Mouse (Mus musculus): ENCODE results near the gene Ttc7.
A peak's percentile ranks its signal among the peaks of the same experiment; 100 is the strongest.

Ttc7 gene

DNA sequence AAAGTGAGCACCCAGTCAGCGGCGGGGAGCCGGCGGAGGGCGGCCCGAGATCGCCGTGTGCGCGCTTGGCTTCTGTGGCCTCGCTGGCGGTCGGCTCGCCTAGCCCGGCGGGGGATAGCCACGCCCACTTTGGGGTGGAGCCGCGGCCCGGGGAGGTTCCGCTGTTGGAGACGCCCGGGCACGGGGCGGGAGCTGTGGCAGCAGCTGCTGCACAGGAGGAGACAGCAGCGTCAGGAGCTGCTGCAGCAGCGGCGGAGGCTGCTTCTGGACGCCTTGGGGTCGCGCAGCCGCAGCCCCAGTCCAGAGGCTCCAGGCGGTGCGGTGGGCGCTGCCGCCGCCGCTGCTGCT, at the start of gene Ttc7:
TSS of gene Ttc7 (plus strand) at position 181 of the 348 bp plus-strand sequence.
- peak; percentile 94 for DNase-seq (ENCODE audit: low read depth, low spot score)

DNA sequence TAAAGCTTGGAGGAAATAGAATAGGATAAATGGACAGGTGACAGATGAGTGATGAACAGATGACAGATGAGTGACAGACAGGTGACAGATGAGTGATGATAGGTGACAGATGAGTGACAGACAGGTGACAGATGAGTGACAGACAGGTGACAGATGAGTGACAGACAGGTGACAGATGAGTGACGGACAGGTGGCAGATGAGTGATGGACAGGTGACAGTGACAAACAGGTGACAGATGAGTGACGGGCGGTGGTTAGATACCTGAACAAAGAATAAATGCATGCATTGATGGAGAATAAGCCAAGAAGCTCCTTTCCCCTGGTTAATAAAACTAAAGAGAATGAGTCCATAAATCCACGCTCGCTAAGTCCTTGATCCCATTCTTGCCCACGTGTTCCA, 47.7 kb upstream of the Ttc7 start:
- DNase-seq (ENCODE audit: low read depth, low spot score) = no peak

DNA sequence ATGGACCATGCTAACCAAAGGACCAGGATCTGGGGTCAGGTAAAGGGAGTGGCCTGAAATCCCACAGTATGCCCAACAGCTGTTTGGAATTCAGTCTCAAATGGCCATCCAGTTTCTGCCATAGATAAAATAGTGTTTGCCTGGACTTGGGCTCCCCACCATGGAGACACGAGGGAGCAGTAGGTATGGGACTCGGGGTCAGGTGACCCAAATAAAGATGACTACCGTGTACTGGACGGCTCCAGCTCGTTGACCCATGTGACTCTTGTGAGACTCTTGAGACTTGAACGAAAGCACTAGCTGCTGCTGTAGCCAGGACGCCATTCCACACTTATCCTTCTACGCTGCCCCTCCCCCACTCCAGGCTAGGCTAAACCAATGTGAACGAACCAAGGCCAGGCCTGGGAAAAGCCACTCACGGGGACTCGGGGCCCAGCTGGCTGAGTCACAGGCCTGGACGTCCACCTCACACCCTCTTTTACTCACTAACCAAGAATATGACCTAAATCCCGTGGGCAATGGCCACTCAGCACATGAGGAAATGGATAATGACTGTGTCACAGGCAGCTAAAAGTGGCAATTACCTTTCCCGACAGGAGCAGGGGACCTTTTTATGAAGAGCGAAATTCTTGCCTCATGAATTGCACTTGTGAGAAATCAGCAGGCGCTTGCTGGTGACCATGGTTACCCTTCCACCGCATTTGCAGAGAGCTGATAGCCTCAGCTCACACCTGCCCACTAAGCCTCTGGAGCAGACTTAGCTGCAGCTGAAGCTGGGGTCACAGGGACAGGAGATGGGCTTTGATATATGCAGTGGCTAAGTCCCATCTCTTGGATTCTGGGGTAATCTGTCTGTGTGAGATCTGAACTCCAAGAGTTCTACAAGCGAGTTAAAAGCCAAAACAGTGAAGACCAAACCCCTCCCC, 45.7 kb upstream of the Ttc7 start:
- no peak for DNase-seq (ENCODE audit: low read depth, low spot score)

DNA sequence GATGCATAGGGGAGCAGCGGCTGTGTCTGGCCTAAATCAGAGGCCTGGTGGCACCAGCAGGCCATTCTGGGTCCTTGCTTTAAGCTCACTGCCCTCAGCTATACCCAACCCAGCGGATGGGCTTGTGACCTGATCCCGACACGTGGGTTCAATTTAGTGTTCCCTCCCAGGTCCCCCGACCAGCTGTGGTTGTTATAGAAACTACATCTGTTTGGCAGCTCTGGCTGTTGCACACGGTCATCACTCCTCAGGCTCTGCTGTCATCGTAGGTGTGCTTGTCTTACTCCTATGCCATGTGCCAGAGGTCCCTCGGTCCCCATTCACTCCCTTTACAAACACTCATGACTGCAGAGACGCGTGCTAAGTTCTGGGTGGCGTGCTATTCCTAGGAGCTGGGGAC, 44.9 kb upstream of the Ttc7 start:
- DNase-seq (ENCODE audit: low read depth, low spot score) = no peak

DNA sequence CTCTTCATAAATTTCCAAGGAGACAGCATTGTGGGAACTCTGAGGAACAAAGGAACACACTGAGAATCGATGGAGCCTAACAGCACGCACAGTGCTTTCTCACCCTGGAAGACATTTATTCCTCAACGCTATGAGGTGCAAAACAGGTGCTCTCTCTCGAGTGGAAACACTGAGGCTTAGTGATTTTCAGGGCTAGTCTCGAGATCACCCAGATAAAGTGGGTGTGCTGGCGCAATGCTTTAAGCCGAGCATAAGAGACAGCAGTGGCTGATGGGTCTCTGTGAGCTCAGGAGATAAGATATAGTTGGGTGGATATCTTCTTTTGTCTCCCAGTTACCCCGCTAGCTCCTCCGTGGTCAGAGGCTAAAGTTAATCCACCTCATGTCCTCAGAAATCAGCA, 36.6 kb upstream of the Ttc7 start:
- no peak for DNase-seq (ENCODE audit: low read depth, low spot score)

DNA sequence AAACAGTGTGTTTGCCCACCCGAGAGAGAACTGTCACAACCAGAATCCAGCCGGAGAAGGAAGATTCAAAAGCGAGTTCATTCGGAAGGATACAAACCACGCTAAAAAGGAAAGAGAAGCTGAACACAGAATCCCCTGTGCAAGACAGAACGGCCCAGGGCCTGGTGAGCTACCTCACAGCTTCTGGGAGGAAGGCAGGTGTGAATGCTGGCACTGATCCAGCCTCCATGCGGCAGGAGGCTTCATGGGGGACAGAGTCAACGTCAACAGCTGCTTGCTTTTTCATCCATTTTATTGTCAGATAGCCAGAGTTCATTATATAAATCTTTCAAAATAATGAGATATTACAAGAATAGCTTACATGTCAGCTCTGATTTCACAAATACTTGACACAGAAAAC, 28.3 kb upstream of the Ttc7 start:
- DNase-seq (ENCODE audit: low read depth, low spot score) = no peak

DNA sequence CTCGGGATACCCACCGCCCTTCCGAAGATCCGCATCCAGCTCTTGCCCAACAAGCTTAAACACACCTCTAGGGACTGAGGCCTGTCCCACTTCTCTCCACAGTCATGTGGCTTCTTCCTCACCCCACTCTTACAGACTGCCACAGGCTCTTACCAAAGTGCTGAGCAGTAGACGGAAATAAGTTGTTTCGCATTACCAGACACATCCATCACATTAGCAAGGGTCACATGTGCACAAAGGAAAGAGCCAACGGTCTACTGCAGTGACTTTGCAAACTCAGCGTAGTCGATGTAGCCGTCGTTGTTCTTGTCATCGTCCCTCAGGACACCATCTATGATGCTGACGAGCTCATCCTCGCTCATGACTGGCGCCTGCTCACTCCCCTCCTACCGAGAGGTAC, 27.0 kb upstream of the Ttc7 start:
- no peak for DNase-seq (ENCODE audit: low read depth, low spot score)

DNA sequence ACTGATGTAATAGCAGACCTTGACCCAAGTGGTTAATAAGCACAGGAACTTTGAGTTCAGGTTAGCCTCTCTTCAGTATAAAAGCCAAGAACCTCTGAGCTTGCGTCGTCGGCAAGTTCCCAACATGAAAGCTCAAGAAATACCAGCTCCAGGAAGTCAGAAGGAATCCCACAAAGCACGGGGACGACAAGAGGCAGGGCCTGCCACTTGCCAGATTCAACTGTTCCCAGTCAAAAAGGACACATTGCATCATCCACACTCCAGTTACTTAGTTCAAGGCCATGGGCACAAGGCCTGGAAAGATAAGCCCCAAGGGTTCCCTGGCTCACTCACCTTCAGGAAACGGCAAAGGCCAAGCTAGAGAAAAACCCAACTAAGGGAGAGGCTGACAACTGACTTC, 19.3 kb upstream of the Ttc7 start:
- DNase-seq (ENCODE audit: low read depth, low spot score) = no peak

DNA sequence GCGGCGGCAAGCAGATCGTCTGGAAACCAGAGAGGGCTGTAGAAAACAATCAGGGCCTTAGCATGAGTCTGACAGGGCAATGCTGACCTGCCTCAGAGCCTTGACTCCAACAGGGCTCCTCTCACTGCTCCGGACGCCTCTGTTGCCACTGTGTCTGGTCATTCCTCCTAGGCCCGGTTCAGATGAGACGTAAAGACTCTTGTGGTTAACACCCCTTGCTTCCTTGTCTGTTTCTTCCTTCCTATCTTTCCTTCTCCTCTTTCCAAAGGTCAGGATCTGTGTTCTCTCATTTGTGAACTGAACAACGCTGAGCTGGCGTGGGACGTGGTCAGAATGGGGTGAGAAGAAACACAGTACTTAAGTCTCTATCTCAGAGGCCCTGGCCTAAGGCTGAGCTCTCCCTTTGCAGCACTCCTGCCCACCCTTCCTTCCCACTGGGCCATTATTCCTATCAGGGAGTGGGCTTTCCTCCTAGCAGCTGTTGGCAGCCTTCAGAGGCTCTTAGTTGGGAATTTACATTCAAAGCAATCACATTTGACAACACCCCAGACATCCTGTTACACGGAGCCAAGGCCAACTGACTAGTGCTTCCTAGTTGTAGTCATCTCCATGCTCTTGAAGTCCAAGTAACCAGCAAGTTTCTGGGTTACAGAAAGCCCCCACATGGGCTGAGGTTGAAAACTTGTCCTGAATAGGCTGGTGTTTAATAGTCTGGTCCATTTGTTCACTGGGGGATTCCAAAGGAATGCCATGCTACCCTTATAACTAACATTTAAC, 18.4 kb upstream of the Ttc7 start:
- DNase-seq (ENCODE audit: low read depth, low spot score) = no peak

DNA sequence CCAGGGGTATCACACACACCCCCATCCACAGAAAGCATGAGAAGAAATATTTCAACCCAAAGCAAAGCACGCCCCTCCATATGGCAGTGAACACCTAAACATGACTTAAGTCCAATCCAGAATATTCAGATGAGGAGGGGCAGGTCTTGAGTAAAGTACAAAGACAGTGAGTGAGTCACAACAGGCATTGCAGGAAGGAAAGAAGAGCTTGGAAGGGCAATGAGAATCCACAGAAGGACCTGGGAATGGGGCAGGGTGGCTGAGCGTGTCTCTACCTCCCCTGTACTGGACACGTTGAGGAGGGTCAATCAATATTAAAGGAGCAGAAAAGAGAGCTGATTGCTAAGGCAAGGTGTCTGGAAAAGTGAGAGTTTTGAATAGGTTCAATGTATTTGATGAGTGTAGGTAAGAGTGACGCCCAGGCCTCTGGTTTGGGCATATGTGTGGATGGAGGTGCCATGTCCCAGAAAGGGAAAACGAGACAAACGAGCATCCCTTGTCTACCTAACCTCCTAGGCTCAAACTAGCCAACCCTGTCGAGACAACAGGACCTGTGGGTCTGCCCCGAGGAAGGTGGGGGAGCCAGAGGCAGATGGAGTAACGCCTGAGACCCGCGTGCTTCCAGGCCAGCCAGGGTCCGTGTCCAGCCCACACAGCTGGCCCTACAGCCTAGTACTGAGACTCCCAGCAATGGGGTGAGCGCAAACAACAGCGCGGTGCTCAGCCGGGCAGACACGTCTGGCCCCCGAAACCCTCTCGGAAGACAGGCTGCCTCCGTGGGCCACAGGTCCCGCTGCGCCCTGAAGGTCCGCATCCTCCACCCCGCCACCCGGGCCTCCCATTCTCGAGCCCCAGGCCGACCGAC, 17.5 kb upstream of the Ttc7 start:
- no peak for DNase-seq (ENCODE audit: low read depth, low spot score)

DNA sequence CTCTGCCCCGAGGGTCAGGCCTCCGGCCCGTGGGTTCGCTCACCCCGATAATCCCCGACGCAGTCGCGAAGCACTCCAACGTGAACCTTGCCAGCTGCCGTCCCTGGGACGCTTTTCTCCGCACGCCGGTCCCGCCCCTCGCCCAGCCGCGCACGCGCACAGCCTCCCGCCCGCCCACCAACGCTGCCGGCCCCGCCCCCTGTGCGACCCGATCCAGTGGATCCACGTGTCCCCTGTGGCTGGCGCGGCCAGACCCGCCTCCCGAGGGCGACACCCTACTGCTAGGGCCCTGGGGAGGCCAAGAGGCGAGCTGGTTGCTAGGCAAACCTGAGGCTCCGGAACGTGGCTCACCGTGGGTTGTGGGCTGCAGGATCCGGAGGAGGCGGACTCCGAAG, 16.9 kb upstream of the Ttc7 start, which contains the start of gene Mcfd2:
TSS of gene Mcfd2 (minus strand) at position 144 of the 395 bp plus-strand sequence.
- DNase-seq (ENCODE audit: low read depth, low spot score) = peak; percentile 78

DNA sequence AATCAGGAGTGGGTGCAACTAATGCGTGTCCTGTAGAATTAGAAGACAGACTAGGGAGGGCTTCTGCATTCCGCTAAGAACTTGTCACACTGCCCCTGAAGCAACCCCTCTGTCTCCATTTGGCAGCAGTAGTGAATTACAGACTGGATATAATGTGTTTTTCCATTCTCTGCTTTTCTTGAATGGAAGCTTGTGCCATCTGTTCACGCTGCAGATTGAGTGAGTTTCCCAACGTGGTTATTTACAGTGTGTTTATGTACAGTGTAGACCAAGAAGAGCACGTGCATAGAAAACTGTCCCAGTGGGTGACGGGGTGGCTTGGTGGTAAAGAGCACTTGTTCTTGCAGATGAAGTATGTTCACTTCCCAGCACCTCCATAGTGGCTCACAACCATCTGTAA, 13.2 kb upstream of the Ttc7 start:
- no peak for DNase-seq (ENCODE audit: low read depth, low spot score)

DNA sequence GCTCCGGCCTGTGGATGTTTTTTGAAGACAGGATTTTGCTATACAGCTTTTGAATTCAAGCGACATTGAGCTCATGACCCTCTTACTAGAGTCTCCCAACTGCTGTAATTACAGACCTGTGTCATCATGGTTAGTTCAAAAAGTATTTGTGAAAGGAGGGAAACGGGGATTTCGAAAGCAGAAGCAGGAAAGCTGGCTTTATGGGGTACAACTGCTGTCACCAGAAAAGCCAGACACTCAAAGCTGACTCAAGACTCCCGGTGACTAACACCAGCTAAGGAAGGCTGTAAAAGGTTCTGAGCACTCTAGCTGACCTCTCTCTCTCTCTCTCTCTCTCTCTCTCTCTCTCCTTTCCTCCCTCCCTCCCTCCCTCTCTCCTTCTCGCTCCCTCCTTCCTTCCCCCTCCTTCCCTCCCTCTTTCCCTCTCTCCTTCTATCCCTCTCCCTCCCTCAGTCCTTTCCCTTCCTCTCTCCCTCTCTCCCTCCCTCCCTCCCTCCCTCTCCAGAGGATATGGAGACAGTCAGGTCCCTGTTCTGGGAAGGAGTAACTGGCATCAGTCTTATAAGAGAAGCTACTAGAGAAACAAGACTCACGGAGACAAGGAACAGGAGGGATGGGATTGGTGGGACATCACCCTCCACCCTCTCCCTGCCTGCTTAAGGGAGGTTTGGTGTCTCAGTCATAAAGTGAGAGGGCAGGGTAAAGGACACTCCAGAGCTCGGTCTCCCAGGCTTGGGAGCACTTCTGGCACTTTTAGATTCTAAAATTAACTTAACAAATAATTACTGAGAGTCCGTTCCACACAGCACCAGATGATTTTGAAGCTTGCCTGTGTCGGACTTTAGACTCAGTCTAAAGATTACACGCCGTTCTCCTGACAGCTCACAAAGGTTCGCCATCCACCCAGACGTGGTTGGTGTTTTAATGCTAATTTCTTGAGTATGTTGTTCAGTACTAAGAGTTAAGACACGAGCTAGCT, 7.0 kb upstream of the Ttc7 start:
- DNase-seq (ENCODE audit: low read depth, low spot score) = no peak

DNA sequence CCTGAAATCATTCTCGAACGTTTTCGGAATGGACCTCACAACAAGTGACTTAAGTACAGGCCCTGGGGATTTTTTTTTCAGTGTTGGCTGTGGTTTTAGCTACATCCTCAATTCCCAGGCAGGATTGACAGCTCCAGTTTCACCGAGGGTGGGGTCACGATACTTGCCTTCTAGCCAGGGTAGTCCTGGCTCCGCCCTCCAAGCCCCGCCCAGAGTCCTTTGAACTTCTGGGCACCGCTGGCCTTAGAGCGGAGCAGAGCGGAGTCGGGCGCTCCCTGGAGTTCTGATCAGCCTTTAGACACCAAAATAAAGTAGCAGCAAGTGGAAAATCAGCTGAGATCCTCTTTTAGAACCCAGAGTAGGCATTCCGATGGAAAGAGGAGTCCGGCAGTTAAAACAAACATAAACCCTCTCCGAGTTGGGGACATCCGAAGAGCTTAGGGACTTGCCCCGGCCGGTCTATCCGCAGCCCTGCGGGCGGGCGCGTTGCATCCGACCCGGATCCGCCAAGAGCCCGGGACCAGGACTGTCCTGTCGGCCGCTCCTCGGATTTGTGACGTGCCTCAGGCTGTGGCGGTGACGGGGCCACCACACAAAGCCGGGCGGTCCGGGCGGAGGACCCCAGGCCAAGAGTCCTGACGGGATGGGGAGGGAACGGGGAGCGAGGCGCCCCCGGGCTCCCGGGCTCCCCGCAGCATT, 530 bp upstream of the Ttc7 start:
- peak; percentile 92 for DNase-seq (ENCODE audit: low read depth, low spot score)

DNA sequence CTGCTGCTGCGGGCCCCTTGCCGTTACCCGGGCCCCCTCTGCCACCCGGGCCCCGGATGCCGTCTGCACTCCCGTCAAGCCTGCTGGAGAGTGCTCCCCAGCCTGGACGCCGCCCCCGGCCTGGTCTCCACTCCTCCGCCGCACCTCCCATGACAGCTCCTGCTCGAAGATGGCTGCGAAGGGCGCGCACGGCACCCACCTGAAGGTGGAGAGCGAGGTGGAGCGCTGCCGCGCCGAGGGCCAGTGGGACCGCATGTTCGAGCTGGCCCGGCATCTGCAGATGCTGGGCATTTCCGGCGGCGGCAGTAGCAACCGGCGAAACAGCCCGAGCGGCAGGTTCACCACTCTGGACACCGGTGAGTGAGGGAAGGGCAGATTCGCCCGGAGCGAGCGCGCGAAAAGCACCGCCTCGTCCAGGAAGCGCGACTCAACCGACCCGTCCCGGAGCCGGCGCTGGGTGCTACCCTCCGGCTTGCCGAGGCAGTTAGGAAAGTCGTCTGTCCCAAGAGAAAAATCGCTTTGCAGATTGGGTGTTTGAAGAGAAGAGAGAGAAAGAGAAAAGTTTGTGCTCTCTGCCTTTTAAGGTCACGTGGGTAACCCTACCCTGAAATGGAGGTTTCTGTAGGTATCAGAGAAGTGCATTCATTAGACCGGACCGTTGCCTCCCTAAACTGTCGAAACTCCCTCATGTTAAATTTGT, 519 bp downstream of the Ttc7 start:
- DNase-seq (ENCODE audit: low read depth, low spot score) = peak; percentile 34

DNA sequence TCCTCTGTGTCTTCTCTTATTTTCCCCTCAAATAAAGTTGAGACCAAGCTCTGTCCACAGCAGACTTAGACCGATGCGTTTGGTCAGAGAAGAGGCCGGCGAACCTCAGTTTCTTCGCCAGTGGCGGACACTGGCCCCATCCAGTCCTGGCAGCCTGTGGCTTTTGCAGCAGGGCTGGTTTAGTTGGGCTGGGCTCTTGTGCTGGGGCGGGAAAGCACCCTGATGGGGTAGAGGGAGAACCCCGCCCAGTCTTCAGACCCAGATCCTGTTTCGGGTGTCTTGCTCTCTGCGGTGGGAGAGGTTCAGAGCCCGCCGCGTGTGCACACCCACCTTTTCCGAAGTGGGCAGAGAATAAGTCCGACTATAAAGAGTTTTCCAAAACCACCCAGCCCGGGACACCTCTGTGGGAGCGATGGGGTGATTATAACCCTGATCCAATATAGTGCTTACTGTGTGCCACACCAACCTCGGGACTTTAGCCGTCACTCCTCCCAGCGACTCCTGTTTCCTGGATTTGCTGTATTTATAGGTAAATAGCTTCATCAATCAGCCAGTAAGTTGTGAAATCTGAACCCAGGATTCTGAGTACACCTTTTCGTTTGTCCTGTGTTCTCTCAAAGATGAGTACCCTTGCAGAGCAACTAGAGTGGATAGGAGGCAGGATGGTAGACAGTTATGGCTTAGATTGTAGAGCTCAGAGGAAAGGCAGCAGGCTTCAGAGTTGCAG, 1.2 kb downstream of the Ttc7 start:
- peak; percentile 40 for DNase-seq (ENCODE audit: low read depth, low spot score)

DNA sequence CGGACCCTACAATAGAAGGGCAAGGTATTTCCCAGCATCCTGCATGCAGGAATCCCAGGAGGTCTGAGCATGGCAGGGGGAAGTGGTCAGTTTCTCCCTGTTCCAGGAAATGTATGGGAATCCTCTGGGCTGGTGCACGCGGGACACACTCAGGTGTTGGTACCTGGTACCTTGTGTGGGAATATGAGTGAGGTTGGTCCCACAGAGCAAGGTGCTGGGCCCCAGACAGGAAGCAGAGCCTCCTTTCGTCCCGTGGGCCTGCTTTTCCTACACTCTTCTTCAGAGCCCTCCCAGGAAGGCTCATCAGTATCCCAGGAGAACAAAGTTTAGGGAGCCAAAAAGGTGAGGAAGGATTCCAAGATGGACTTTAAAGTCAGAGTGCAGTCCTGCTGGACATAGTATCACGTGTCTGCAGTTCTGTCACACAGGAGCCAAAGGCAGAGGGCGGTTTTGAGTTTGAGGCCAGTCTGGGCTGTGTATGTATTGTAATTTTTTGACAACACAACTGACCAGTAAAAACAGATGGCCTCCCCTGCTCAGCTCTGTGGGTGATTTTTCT, 1.9 kb downstream of the Ttc7 start:
- no peak for DNase-seq (ENCODE audit: low read depth, low spot score)

DNA sequence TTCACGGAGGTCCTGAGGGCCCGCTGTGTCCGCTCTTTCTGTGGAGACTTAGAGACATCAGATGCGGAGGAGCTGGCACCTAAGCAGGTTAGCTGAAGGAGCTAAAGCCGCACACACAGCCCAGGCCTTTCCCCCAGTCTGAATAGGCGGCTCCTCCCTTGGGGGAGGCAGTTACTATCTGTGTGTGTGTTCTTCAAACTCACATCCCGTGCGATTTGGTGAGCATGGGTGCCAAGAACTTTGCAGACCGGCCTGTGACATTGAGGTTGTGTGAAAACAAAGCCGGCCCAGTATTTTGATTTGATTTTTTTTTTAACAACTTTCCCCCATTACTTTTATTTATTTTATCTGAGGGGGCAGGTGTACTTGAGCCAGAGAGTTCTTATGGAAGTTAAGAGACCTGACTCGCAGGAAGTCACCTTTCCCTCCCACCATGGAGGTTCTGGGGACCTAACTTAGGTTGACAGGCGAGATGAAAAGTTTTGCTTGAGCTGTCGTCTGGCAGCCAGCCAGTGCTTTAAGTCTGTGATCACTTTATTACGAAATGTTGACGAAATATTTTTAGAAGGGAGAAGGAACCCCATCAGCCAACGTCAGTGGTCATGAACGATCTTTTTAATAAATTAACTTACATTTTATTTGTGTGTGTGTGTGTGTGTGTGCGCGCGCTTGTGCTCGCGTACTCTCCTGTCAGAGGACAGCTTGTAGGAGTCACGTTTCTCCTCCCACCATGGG, 3.2 kb downstream of the Ttc7 start:
- no peak for DNase-seq (ENCODE audit: low read depth, low spot score)

Data from c-Kit-negative CD71-positive TER-119-positive erythroid progenitor cells, embryonic 14.5 days (primary cell).